Mouse (Mus musculus) E14TG2a.4 (cell line): ENCODE results near the gene Umad1.

Experiments used
- H3K27me3 ChIP-seq: 2 replicates; pipeline ENCODE4 v1.6.1; 2014; ENCODE audit warnings: low read length, control low read depth; ENCODE audit not compliant: insufficient read depth
- H3K36me3 ChIP-seq: 2 replicates; pipeline ENCODE4 v1.6.1; 2014; ENCODE audit warnings: low read length, control low read depth; ENCODE audit not compliant: insufficient read depth
- H3K4me1 ChIP-seq: replicated peaks from 2 replicates; pipeline ENCODE4 v1.6.1; 2014; ENCODE audit warnings: low read depth, low read length, control low read depth
- H3K4me3 ChIP-seq: replicated peaks from 2 replicates; pipeline ENCODE4 v1.5.1; 2014; ENCODE audit warnings: mild to moderate bottlenecking, low read length
- H3K9me3 ChIP-seq: 2 replicates; pipeline ENCODE4 v1.6.1; 2014; ENCODE audit warnings: low read length, control low read depth
- CTCF ChIP-seq: conservative IDR thresholded peaks from 2 replicates; pipeline ENCODE4 v1.5.1; 2014; ENCODE audit warnings: low read length
- NANOG ChIP-seq: IDR thresholded peaks from 2 replicates; pipeline ENCODE4 v1.6.1; 2014; ENCODE audit warnings: borderline replicate concordance, low read length, mixed read lengths
- POU5F1 ChIP-seq: IDR thresholded peaks from 2 replicates; pipeline ENCODE4 v1.6.1; 2014; ENCODE audit warnings: low read length, borderline replicate concordance

Gene Umad1

DNA sequence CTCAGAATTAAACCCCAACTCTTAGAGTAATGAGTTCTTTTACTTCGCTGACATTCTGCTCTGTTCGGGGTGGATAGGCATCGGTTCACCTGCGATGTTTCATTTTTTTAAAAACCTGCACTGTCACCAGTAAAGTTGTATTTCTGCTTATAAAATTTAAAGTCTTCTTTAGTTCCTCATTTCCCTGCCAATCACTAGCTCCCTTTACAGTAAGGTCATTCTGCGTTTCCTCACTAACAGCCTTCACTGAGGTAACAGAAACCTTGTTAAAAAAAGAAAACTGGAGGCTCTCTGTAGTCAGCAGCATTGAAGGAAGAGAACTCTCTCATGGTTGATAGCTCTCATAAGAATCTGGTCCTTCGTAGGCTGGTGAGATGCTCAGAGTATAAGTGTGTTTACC, 80.4 kb downstream of the Umad1 start:
- no peaks in the 10 kb centered on the region for H3K9me3 ChIP-seq
- H3K4me1 ChIP-seq, result no peaks in the 10 kb centered on the region
- no peaks in the 10 kb centered on the region for H3K27me3 ChIP-seq
- H3K4me3 ChIP-seq, result no peak overlapping the region
- TF ChIP-seq NANOG, result no peak
- no peak for TF ChIP-seq CTCF
- TF ChIP-seq POU5F1, result no peak
- H3K36me3 ChIP-seq, result no peaks in the 10 kb centered on the region

- H3K9me3 ChIP-seq, result no peaks in the 10 kb centered on the region
- H3K36me3 ChIP-seq, result no peaks in the 10 kb centered on the region
- H3K4me3 ChIP-seq, result no peak overlapping the region
- TF ChIP-seq NANOG (no peak), POU5F1 (no peak), CTCF (no peak)
- H3K4me1 ChIP-seq, result peaks cover 13% of the 10 kb centered on the region
- H3K27me3 ChIP-seq, result no peaks in the 10 kb centered on the region
Observed at GRCm38 (mm10) chr6:8343271-8343670, 84.2 kb downstream of the Umad1 start.

GRCm38 (mm10) chr6:8345219-8345856, 86.2 kb downstream of the Umad1 start:
- no peak for TF ChIP-seq CTCF
- no peak for TF ChIP-seq NANOG
- TF ChIP-seq POU5F1, result no peak
- H3K9me3 ChIP-seq, result no peaks in the 10 kb centered on the region
- H3K36me3 ChIP-seq, result no peaks in the 10 kb centered on the region
- peaks cover 13% of the 10 kb centered on the region for H3K4me1 ChIP-seq
- no peaks in the 10 kb centered on the region for H3K27me3 ChIP-seq
- H3K4me3 ChIP-seq, result no peak overlapping the region

DNA sequence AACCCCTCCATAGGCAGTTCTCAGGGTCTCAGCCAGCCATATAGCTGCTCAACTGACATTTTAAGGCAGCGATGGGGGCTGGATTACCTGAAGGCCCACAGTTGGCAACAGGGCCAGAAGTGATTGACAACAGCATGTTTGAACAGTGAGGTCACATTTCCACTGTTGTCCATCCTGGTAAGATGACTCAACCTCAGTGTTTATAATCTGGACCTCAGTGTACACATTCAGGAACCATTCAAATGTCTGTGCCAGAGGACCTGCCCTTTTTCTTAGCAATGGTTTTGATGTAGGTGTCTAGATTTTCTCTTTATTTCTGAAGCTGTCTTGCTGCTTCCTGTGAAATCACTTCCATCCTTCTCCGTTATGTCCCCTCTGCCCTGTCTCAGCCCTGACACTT, 88.1 kb downstream of the Umad1 start:
- H3K36me3 ChIP-seq, result no peaks in the 10 kb centered on the region
- H3K4me1 ChIP-seq, result peaks cover 13% of the 10 kb centered on the region
- TF ChIP-seq POU5F1 (no peak), CTCF (no peak), NANOG (no peak)
- H3K9me3 ChIP-seq, result no peaks in the 10 kb centered on the region
- no peaks in the 10 kb centered on the region for H3K27me3 ChIP-seq
- no peak overlapping the region for H3K4me3 ChIP-seq

GRCm38 (mm10) chr6:8348344-8348743, 89.3 kb downstream of the Umad1 start:
- Histone ChIP-seq H3K36me3 (no peaks in the 10 kb centered on the region), H3K4me1 (peaks cover 24% of the 10 kb centered on the region), H3K27me3 (no peaks in the 10 kb centered on the region), H3K9me3 (no peaks in the 10 kb centered on the region), H3K4me3 (no peak overlapping the region)
- TF ChIP-seq CTCF (no peak), POU5F1 (no peak), NANOG (no peak)

DNA sequence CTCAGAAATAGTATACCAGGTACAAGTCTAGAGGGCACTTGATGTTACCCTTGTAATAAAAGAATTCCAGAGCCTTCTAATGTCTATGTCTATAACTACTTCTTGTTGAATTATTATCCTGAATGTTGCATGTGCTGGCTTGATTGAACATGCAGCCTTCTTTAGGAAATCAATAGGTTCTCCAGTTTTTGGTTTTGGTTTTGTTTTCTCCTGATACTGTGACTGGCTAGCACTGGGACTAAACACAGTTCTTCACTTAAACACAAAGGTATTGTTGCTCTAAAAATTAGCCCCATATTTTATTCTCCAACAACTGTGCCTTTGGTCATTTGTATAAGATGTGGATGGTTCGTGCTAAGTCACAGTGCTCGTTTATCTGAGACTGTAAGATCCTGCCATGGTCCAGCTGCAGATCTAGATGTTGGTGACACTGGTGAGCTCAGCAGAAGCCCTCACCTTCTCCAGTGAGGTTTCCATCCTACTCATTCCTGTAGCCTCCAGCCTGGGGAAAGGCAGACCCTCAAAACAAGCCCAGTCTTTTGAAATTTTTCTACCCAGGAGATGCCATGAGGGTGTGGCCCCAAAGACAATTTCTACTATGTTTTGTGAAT, 90.1 kb downstream of the Umad1 start:
- Histone ChIP-seq H3K4me3 (no peak overlapping the region), H3K27me3 (no peaks in the 10 kb centered on the region), H3K36me3 (no peaks in the 10 kb centered on the region), H3K4me1 (peaks cover 32% of the 10 kb centered on the region), H3K9me3 (no peaks in the 10 kb centered on the region)
- TF ChIP-seq NANOG, result no peak
- TF ChIP-seq POU5F1, result no peak
- no peak for TF ChIP-seq CTCF

DNA sequence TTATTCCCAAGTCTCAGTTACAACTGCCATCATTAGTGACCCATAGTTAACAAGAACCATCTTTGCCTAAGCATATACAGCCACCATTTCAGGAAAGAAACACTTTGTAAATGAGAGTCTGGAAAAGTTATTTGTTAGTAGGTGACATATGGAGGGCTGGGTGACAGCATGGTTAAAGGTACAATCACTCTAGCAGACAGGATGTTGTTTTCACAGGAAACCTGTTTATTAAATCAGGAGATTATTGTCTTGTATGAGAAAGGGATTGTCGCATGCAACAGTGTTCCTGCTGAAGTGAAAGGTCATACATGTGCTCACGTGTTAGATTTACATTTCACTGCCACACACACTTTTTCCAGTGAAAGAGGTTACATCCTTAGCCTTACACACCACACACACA, 92.4 kb downstream of the Umad1 start:
- no peaks in the 10 kb centered on the region for H3K27me3 ChIP-seq
- no peaks in the 10 kb centered on the region for H3K36me3 ChIP-seq
- no peak overlapping the region for H3K4me3 ChIP-seq
- TF ChIP-seq POU5F1 (no peak), NANOG (no peak), CTCF (no peak)
- H3K4me1 ChIP-seq, result peaks cover 36% of the 10 kb centered on the region
- H3K9me3 ChIP-seq, result no peaks in the 10 kb centered on the region

- Histone ChIP-seq H3K36me3 (no peaks in the 10 kb centered on the region), H3K4me1 (peaks cover 27% of the 10 kb centered on the region), H3K9me3 (no peaks in the 10 kb centered on the region), H3K27me3 (no peaks in the 10 kb centered on the region), H3K4me3 (no peak overlapping the region)
- TF ChIP-seq POU5F1 (no peak), NANOG (no peak), CTCF (no peak)
Observed at GRCm38 (mm10) chr6:8352533-8353168, 93.6 kb downstream of the Umad1 start.

- Histone ChIP-seq H3K27me3 (no peaks in the 10 kb centered on the region), H3K9me3 (no peaks in the 10 kb centered on the region), H3K36me3 (no peaks in the 10 kb centered on the region), H3K4me3 (no peak overlapping the region), H3K4me1 (peaks cover 27% of the 10 kb centered on the region)
- TF ChIP-seq NANOG (no peak), POU5F1 (no peak), CTCF (no peak)
Observed at GRCm38 (mm10) chr6:8353461-8353860, 94.4 kb downstream of the Umad1 start.
